Mouse (Mus musculus) embryonic facial prominence, embryonic 12.5 days (tissue): ENCODE measurements around the gene Lefty1. TPM values are rescaled to one million over a fixed set of nuclear protein-coding genes. Genes with fewer than 3 reads are reported as not detected.
"Not testable (repeated sequence)": the region's sequence is repeated elsewhere in the genome, so short reads cannot be mapped to it uniquely, and the experiment has no call there.

Experiments used
- ATAC-seq: fragments of 200-750 bp; cut with Nextera tagmentation; 2 replicates; pipeline ENCODE4 v1.8.0; 2017; ENCODE audit not compliant: insufficient number of reproducible peaks, insufficient read depth, low FRiP score, low TSS enrichment
- H3K27ac ChIP-seq: fragments of 300-500 bp; sonication (generic); 2 replicates; pipeline ENCODE4 v1.5.1; 2016; ENCODE audit warnings: mild to moderate bottlenecking
- H3K27me3 ChIP-seq: fragments of 300-500 bp; sonication (generic); 2 replicates; pipeline ENCODE4 v1.6.1; 2016; ENCODE audit warnings: mild to moderate bottlenecking, moderate library complexity
- H3K36me3 ChIP-seq: fragments of 300-500 bp; sonication (generic); 2 replicates; pipeline ENCODE4 v1.6.1; 2016; ENCODE audit warnings: mild to moderate bottlenecking
- H3K4me1 ChIP-seq: fragments of 300-500 bp; sonication (generic); 2 replicates; pipeline ENCODE4 v1.6.1; 2016
- H3K4me2 ChIP-seq: fragments of 300-500 bp; sonication (generic); replicated peaks from 2 replicates; pipeline ENCODE4 v1.6.1; 2016; ENCODE audit warnings: mild to moderate bottlenecking, moderate library complexity
- H3K4me3 ChIP-seq: fragments of 300-500 bp; sonication (generic); 2 replicates; pipeline ENCODE4 v1.5.1; 2016; ENCODE audit warnings: mild to moderate bottlenecking
- H3K9ac ChIP-seq: fragments of 300-500 bp; sonication (generic); 2 replicates; pipeline ENCODE4 v1.6.1; 2016; ENCODE audit warnings: mild to moderate bottlenecking, moderate library complexity
- H3K9me3 ChIP-seq: fragments of 300-500 bp; sonication (generic); 2 replicates; pipeline ENCODE4 v1.6.1; 2016; ENCODE audit warnings: mild to moderate bottlenecking, moderate library complexity
- WGBS: fragments of 180-500 bp; shearing (Covaris S2); methylation state at CpG from one replicate; pipeline ENCODE4 v1.1.7; 2016; 5-methylcytosine and 5-hydroxymethylcytosine counted together
- polyA plus RNA-seq: library from polyadenylated mRNA; unstranded; fragments of >200 nt; fragmentation: Nextera tagmentation; extraction: Ambion mirVana; gene quantifications from 2 replicates; pipeline ENCODE4 v1.2.1, GENCODE M21; 2016

The Lefty1 gene
- polyA plus RNA-seq, 1 experiment from 2014 or later = 2.4 TPM

DNA sequence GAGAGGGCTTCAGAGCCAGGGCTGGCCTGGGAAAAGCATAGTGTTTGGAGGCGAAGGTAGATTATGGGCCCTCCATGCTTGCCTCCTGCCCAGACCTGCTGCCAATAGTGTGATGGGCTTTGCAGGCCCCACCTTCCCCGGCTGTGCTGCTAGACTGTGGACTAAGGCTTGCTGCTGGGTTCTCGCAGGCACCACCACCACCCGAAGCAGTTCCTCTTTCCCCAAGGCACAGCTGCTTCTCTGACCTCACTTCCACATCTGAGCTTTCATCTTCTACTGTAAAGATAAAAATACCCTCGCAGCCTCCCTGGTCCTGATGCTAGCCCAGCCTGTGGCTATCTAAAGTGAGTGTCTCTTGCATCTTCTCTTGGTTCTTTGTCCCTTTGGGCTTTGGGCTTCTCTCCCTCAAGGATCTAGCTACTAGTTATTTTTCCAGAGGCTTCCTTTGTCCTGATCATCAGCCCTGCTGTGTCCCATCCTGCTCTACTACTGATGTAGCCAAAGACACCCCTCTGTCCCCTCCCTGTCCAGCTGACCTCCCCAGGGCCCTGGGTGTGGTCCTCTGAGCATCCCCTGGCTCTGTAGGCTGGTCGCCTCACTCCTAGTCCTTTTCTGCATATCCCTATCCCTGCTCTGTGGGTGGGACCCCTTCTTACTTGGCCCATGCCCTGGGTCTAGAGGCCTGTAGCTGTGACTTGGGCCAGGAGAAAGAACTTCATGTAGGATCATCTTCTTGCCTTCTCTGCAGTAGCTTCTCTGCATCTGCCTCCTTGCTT is 12.4 kb upstream of the Lefty1 start:
- H3K27me3 ChIP-seq = no peaks in the 10 kb centered on the region; the same call in 1 of the 2 replicates
- no peaks in the 10 kb centered on the region for H3K9me3 ChIP-seq
- H3K36me3 ChIP-seq = no peaks in the 10 kb centered on the region
- H3K4me3 ChIP-seq = no peak overlapping the region
- no peak overlapping the region for H3K27ac ChIP-seq
- H3K4me1 ChIP-seq = no peaks in the 10 kb centered on the region
- no peak for ATAC-seq
- WGBS = 81% methylated on average over 6 of the region's 6 CpGs
- H3K4me2 ChIP-seq = no peak overlapping the region
- H3K9ac ChIP-seq = no peak overlapping the region

DNA sequence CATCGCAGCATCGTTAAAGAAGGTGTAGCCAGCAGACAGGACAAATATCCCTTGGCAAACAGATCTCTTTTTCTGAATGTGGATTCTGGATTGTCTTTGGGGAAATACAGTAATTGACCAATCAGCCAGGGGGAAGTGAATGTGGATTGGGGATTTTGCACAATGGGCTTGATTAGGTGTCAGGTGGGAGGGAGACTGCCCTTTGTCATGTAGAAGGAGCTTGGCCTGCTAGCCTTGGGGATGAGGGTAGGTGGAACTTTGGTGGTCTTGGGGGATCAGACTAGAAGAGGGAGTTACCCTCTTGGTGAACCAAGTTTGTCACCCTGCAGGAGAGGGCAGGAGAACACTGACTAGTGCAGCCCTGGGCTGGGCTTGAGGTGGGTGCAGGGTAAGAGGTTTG is 10.1 kb upstream of the Lefty1 start:
- WGBS = 41% methylated on average over 2 of the region's 2 CpGs

DNA sequence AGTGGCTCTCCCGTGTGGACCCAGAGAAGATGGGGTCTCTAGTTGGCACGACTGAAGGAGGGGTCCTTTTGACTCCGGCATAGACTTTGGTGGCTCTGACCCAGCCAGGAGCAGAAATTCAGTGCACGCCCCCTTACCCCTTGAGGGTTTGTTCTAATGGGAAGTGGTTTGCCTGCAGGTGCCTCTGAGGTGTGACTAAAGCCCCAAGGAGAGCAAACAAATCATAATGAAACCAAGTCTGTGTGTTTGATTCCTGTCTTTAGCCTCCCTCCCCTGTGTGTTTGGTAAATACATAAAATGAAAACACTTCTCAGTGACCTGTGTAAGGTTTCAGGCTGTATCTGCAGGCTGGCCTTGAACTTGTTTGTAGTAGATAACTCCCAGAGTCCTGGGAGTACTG is 8.5 kb upstream of the Lefty1 start:
- H3K4me1 ChIP-seq = no peaks in the 10 kb centered on the region

More for the DNA sequence above, 10.1 kb upstream of the Lefty1 start:
- no peak overlapping the region for H3K4me2 ChIP-seq
- no peak overlapping the region for H3K27ac ChIP-seq
- H3K27me3 ChIP-seq = no peaks in the 10 kb centered on the region; the same call in 1 of the 2 replicates
- H3K9me3 ChIP-seq = no peaks in the 10 kb centered on the region
- no peak for ATAC-seq
- no peaks in the 10 kb centered on the region for H3K4me1 ChIP-seq
- H3K4me3 ChIP-seq = no peak overlapping the region
- H3K9ac ChIP-seq = no peak overlapping the region
- no peaks in the 10 kb centered on the region for H3K36me3 ChIP-seq

DNA sequence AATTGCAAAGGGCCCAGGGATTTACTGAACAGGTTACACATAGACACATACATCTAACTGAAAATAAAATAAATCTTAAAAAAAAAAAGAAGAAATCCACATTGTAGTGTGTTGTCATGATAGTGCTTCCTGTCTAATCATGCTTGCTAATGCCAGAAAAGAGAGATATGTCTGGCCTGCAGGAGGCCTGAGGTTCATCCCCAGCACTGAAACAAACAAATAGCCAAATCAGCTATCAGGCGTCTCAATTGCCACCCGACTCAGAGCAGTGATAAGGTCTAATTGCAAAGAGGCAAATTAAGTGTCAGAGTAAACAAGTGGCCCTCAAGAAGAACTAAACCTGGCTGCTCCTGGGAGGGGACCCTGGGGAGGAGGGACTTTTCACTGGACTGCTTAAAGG is 5.2 kb upstream of the Lefty1 start:
- H3K4me2 ChIP-seq = no peak overlapping the region
- 52% methylated on average over 2 of the region's 2 CpGs for WGBS
- H3K9ac ChIP-seq = no peak overlapping the region
- H3K36me3 ChIP-seq = no peaks in the 10 kb centered on the region
- H3K27ac ChIP-seq = no peak overlapping the region
- ATAC-seq = no peak
- no peaks in the 10 kb centered on the region for H3K9me3 ChIP-seq
- H3K27me3 ChIP-seq = peaks cover 17% of the 10 kb centered on the region
- no peak overlapping the region for H3K4me3 ChIP-seq
- no peaks in the 10 kb centered on the region for H3K4me1 ChIP-seq

More for the DNA sequence above, 8.5 kb upstream of the Lefty1 start:
- no peak for ATAC-seq
- Histone ChIP-seq H3K4me3 (no peak overlapping the region), H3K9ac (no peak overlapping the region), H3K9me3 (no peaks in the 10 kb centered on the region), H3K27me3 (no peaks in the 10 kb centered on the region; the same call in 1 of the 2 replicates), H3K27ac (no peak overlapping the region), H3K4me2 (no peak overlapping the region), H3K36me3 (no peaks in the 10 kb centered on the region)
- WGBS = 62% methylated on average over 4 of the region's 4 CpGs

DNA sequence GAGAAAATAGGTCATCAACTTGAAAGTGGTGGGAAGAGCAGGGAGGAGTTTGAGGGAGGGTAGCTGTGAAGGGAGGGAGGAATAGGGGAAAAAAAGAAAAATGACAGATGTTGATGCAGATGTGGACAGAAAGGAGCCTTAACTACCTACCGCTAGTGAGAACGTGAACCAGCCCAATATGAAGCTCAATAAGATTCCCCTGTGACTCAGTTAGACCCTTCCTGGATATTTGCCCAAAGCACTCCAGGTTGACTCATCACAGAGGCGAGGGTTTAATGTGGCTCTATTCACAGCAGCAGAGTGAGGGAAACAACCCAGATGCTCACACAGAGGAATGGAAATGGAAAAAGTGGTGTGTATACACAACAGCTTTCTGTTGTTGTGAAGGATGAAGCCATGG is 3.7 kb upstream of the Lefty1 start:
- Histone ChIP-seq H3K9ac (no peak overlapping the region), H3K4me3 (no peak overlapping the region), H3K9me3 (no peaks in the 10 kb centered on the region), H3K27ac (no peak overlapping the region), H3K4me1 (no peaks in the 10 kb centered on the region), H3K4me2 (no peak overlapping the region), H3K27me3 (peaks cover 32% of the 10 kb centered on the region), H3K36me3 (no peaks in the 10 kb centered on the region)
- 78% methylated on average over 3 of the region's 3 CpGs for WGBS
- no peak for ATAC-seq

DNA sequence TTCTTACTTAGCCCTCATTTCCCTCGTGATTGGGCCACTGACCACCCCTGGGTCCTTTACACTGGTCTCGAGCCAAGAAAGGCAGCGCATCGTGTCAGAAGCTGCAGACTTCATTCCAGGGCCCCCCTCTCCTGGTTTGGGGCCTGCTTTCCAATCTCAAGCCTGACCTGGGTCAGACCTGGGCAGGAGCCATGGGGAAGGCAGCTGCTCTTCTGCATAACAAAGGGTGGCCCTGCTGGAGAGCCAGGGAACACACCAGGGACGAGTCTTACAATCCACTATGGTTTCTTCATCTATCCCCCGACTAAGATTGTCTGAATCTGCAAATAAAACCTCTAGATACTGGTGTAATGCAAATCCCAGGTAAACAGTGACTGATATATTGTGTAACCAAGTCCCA is 1.2 kb upstream of the Lefty1 start:
- Histone ChIP-seq H3K9me3 (no peaks in the 10 kb centered on the region), H3K9ac (no peak overlapping the region), H3K4me2 (no peak overlapping the region), H3K4me3 (no peak overlapping the region), H3K4me1 (no peaks in the 10 kb centered on the region), H3K36me3 (no peaks in the 10 kb centered on the region), H3K27me3 (peaks cover 53% of the 10 kb centered on the region), H3K27ac (no peak overlapping the region)
- WGBS = 18% methylated on average over 6 of the region's 6 CpGs
- ATAC-seq = no peak

DNA sequence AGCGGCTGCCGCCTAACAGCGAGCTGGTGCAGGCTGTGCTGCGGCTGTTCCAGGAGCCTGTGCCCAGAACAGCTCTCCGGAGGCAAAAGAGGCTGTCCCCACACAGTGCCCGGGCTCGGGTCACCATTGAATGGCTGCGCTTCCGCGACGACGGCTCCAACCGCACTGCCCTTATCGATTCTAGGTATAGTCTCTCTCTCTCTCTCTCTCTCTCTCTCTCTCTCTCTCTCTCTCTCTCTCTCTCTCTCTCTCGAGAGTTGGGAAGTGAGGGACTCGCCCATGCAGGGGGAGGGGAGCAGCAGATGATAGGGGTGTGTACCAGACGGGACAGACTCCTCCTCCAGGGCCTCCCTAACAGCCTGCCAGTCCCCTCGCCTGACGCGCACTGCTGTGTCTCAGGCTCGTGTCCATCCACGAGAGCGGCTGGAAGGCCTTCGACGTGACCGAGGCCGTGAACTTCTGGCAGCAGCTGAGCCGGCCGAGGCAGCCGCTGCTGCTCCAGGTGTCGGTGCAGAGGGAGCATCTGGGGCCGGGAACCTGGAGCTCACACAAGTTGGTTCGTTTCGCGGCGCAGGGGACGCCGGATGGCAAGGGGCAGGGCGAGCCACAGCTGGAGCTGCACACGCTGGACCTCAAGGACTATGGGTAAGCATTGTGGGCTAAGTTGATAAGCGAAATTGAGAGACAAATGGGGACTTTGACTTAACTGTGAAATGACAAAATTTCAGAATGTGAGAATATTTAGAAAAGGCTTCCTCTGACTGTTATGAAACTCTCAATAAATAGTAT is 2.0 kb downstream of the Lefty1 start:
- not testable (repeated sequence) for H3K4me1 ChIP-seq, H3K36me3 ChIP-seq, H3K9ac ChIP-seq, H3K9me3 ChIP-seq, H3K27ac ChIP-seq
- H3K27me3 ChIP-seq = peaks cover 67% of the 10 kb centered on the region
- peak overlapping the region; percentile 47 for H3K4me2 ChIP-seq
- ATAC-seq = peak; percentile 63; the same call in 1 of the 2 replicates
- 1% methylated on average over 39 of the region's 41 CpGs for WGBS
- peak overlapping the region; percentile 30 for H3K4me3 ChIP-seq

DNA sequence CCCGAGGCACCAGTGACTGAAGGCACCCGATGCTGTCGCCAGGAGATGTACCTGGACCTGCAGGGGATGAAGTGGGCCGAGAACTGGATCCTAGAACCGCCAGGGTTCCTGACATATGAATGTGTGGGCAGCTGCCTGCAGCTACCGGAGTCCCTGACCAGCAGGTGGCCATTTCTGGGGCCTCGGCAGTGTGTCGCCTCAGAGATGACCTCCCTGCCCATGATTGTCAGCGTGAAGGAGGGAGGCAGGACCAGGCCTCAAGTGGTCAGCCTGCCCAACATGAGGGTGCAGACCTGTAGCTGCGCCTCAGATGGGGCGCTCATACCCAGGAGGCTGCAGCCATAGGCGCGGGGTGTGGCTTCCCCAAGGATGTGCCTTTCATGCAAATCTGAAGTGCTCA is 2.8 kb downstream of the Lefty1 start:
- ATAC-seq, H3K27ac ChIP-seq, H3K4me1 ChIP-seq, H3K9ac ChIP-seq, H3K36me3 ChIP-seq, H3K4me3 ChIP-seq, H3K9me3 ChIP-seq, H3K4me2 ChIP-seq: not testable (repeated sequence)
- 20% methylated on average over 13 of the region's 13 CpGs for WGBS
- H3K27me3 ChIP-seq = peaks cover 69% of the 10 kb centered on the region

DNA sequence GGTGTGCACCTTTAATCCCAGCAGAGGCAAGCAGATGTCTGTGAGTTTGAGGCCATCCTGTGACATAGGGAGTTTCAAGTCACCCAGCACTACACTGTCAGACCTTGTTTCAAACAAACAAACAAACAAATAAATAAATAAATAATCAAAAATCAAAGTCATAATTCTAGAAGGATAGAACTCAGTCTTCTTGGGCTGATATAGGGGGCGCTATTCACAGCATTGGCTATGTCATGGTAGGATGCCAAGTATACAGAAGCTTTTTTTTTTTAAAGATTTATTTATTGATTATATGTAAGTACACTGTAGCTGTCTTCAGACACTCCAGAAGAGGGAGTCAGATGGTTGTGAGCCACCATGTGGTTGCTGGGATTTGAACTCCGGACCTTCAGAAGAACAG is 4.0 kb downstream of the Lefty1 start:
- H3K9me3 ChIP-seq, H3K4me3 ChIP-seq, H3K9ac ChIP-seq, ATAC-seq, H3K27ac ChIP-seq, H3K36me3 ChIP-seq, H3K4me2 ChIP-seq: not testable (repeated sequence)
- Histone ChIP-seq H3K4me1 (peaks cover 12% of the 10 kb centered on the region; the same call in 1 of the 2 replicates), H3K27me3 (peaks cover 70% of the 10 kb centered on the region)
- 77% methylated on average over 2 of the region's 2 CpGs for WGBS

DNA sequence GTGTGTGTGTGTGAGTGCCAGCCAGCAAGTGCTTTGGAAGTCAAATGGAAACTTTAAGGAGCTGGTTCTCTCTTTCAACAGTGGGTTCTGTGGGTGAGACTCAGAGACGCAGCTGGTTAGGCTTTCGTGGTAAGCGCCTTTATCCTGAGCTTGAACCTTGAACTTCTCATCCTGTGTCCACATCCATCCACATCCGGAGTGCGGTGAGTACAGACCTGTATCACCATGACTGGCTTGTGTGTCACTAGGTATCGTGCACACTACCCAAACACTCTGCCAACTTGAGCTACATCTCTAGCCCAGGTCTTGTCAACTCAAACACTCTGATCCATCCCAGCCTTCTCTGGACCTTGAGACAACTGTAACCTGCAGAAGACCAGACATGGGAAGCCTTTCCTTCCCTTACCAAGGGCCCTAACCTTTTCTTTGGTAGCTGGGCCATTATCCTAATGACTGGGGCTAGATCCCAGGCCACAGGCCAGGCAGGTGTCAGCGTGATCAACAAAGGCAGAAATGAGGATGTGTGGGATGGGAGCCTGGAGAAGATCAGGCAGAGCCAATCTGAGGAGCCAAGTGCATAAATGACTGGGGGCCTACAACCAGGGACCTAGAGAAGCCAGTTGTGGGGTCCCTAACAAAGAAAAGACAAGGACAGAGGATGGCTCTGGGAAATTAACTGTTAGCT is 6.1 kb downstream of the Lefty1 start:
- Histone ChIP-seq H3K9me3 (no peaks in the 10 kb centered on the region), H3K27ac (no peak overlapping the region), H3K9ac (peak overlapping the region; percentile 66; the same call in 1 of the 2 replicates), H3K4me3 (peak overlapping the region; percentile 71; the same call in 1 of the 2 replicates), H3K36me3 (no peaks in the 10 kb centered on the region), H3K27me3 (peaks cover 57% of the 10 kb centered on the region), H3K4me2 (peak overlapping the region; percentile 91; the same call in 1 of the 2 replicates), H3K4me1 (peaks cover 27% of the 10 kb centered on the region)
- ATAC-seq = no peak
- 74% methylated on average over 7 of the region's 7 CpGs for WGBS

DNA sequence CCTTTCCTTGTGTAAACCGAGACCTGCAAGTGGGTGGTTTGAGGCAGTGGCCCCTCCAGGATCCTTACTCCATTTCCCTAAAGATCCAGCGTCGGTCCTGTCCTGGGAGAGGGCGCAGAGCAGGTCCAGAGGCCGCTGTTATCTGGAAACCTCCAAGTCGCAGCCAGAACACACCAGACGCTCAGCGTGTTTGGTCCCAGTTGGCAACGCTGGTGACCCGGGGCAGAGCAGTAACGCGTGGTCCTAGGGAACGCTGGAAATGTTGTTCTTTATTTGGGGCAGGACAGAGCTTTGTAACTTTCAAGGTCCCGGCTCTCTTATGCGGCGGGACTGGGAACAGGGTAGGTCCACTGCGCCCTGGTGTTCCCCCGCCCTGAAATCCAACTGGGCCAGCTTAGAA is 6.9 kb downstream of the Lefty1 start:
- peak overlapping the region; percentile 66 for H3K9ac ChIP-seq
- 3% methylated on average over 18 of the region's 18 CpGs for whole genome bisulfite sequencing
- no peaks in the 10 kb centered on the region for H3K9me3 ChIP-seq
- H3K27ac ChIP-seq = no peak overlapping the region
- H3K4me1 ChIP-seq = peaks cover 32% of the 10 kb centered on the region
- H3K36me3 ChIP-seq = no peaks in the 10 kb centered on the region
- peak overlapping the region; percentile 71 for H3K4me3 ChIP-seq
- peaks cover 48% of the 10 kb centered on the region for H3K27me3 ChIP-seq
- peak overlapping the region; percentile 91 for H3K4me2 ChIP-seq
- ATAC-seq = no peak
